Mouse (Mus musculus) ES-Bruce4 (cell line): Measurements from ENCODE around the gene Pde10a. TPM values are rescaled to one million over a fixed set of nuclear protein-coding genes. Genes with fewer than 3 reads are reported as not detected.

Experiments used
- H3K27ac ChIP-seq: 2 replicates; pipeline ENCODE4 v1.5.1; 2012; ENCODE audit warnings: low read length, inconsistent platforms; ENCODE audit not compliant: insufficient read depth
- H3K27me3 ChIP-seq: 2 replicates; pipeline ENCODE4 v1.6.1; 2012; ENCODE audit warnings: mild to moderate bottlenecking, low read length, inconsistent platforms; ENCODE audit not compliant: control insufficient read depth, poor library complexity, insufficient read depth, severe bottlenecking
- H3K36me3 ChIP-seq: 2 replicates; pipeline ENCODE4 v1.6.1; 2012; ENCODE audit warnings: inconsistent platforms, mild to moderate bottlenecking, low read length, moderate library complexity; ENCODE audit not compliant: control insufficient read depth, poor library complexity, insufficient read depth, severe bottlenecking
- H3K4me1 ChIP-seq: one replicate; pipeline ENCODE4 v1.8.1; 2011; ENCODE audit warnings: low read length; ENCODE audit not compliant: control insufficient read depth, insufficient read depth
- H3K4me3 ChIP-seq: 2 replicates; pipeline ENCODE4 v1.5.1; 2011; ENCODE audit warnings: low read depth, mild to moderate bottlenecking, low read length
- H3K9ac ChIP-seq: 2 replicates; pipeline ENCODE4 v1.6.1; 2012; ENCODE audit warnings: low read depth, mild to moderate bottlenecking, inconsistent platforms; ENCODE audit not compliant: poor library complexity, severe bottlenecking
- H3K9me3 ChIP-seq: replicated peaks from 2 replicates; pipeline ENCODE4 v1.6.1; 2012; ENCODE audit warnings: mild to moderate bottlenecking, low read length, inconsistent platforms; ENCODE audit not compliant: control insufficient read depth, poor library complexity, insufficient read depth, severe bottlenecking
- CTCF ChIP-seq: IDR thresholded peaks from one replicate; pipeline ENCODE4 v1.8.1; 2011; ENCODE audit warnings: low read depth, low read length
- EP300 ChIP-seq: IDR thresholded peaks from 2 replicates; pipeline ENCODE4 v1.6.1; 2011; ENCODE audit warnings: low read depth, low read length; ENCODE audit not compliant: insufficient read depth
- POLR2A ChIP-seq: IDR thresholded peaks from one replicate; pipeline ENCODE4 v1.8.1; 2011; ENCODE audit warnings: low read length; ENCODE audit not compliant: insufficient read depth
- polyA plus RNA-seq: library from polyadenylated mRNA; stranded (reverse); fragments of >200 nt; gene quantifications from 2 replicates; pipeline ENCODE4 v1.2.4, GENCODE M21; 2011; ENCODE audit warnings: low read depth; ENCODE audit not compliant: missing spikeins, insufficient read depth, insufficient read length

Gene Pde10a
- polyA plus RNA-seq, 1 experiment = 2.7 TPM

DNA sequence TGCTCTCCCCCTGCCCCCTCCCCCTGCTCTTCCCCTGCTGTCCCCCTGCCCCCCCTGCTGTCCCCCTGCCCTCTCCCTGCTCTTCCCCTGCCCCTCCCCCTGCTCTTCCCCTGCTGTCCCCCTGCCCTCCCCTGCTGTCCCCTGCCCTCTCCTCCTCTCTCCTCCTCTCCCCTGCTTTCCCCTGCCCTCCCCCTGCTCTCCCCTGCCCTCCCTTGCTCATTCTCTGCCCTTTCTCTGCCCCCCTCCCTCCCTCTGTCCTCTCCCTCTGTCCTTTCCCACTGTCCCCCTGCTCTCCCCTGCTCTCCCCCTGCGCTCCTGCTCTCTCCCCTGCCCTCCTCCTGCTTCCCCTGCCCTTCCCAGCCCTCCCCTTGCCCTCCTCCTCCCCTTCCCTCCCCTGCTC lies 106.5 kb downstream of the Pde10a start:
- Histone ChIP-seq H3K4me3 (no peak overlapping the region), H3K27ac (no peak overlapping the region), H3K9ac (no peak overlapping the region), H3K36me3 (no peaks in the 10 kb centered on the region), H3K4me1 (no peaks in the 10 kb centered on the region), H3K27me3 (no peaks in the 10 kb centered on the region), H3K9me3 (no peaks in the 10 kb centered on the region)
- no peak for TF ChIP-seq CTCF
- TF ChIP-seq POLR2A = no peak
- no peak for TF ChIP-seq EP300

DNA sequence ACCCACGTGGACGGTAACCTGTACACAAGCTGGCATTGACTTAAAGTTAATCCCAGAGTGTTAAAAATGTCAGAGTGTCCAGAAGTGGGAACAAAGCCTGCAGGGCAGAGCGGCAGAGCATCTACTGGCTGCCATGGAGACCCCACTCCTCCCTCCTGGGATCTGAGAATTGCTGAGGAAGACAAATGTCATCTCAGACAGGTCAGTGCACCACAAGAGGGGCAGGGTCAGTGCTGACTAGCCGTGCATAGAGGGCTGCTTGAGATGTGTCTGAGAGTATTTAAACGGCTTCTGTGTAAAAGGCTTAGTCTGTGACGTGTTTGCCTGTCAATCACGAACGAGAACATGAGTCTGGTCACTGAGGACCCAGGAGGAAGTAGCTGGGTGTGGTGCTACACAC lies 108.4 kb downstream of the Pde10a start:
- H3K9me3 ChIP-seq = no peaks in the 10 kb centered on the region
- H3K4me1 ChIP-seq = no peaks in the 10 kb centered on the region
- no peak overlapping the region for H3K9ac ChIP-seq
- TF ChIP-seq POLR2A = no peak
- no peak for TF ChIP-seq EP300
- TF ChIP-seq CTCF = no peak
- H3K27ac ChIP-seq = no peak overlapping the region
- no peak overlapping the region for H3K4me3 ChIP-seq
- H3K27me3 ChIP-seq = no peaks in the 10 kb centered on the region
- no peaks in the 10 kb centered on the region for H3K36me3 ChIP-seq

DNA sequence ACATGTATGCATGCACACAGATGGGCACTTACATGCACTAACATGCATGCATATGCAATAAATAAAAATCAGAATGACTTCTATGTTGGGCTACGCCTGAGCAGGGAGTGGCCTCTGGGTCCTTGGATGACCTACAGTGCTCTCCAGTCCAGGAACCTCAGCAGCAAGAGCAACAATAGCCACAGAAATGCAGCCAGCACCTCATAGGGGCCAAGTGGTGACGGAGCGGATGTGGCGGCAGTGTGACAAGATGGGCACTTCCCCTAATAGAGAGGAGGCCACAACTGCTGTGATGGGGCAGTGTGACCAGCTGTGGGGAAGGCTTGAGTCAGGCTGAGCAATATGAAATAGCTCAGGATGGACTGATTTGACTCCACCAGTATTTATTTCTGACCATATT lies 109.3 kb downstream of the Pde10a start:
- no peak overlapping the region for H3K9ac ChIP-seq
- H3K4me3 ChIP-seq = no peak overlapping the region
- TF ChIP-seq EP300 (no peak), POLR2A (no peak), CTCF (no peak)
- no peaks in the 10 kb centered on the region for H3K36me3 ChIP-seq
- H3K9me3 ChIP-seq = no peaks in the 10 kb centered on the region
- no peaks in the 10 kb centered on the region for H3K4me1 ChIP-seq
- no peak overlapping the region for H3K27ac ChIP-seq
- no peaks in the 10 kb centered on the region for H3K27me3 ChIP-seq

DNA sequence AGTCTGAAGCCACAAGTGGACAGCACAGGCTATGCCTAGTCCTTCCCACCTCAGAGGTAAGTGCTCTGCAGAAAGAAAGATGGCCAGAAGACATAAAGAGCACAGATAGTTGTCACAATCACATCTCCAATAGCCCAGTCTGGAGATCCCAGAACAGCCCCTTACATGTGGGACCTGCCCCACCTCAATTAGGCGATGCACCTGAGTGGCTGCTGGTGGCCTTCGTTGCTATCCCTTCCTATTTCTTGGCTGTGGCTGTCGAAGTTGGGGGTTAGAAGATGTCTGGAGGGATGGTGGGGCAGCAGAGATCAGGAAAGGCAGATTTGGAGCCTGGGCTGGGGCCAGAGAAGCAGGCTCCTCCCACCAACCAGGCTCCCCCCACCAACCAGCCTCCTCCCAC lies 111.1 kb downstream of the Pde10a start:
- H3K27ac ChIP-seq = no peak overlapping the region
- no peaks in the 10 kb centered on the region for H3K27me3 ChIP-seq
- no peak overlapping the region for H3K4me3 ChIP-seq
- H3K9me3 ChIP-seq = no peaks in the 10 kb centered on the region
- H3K9ac ChIP-seq = no peak overlapping the region
- TF ChIP-seq CTCF = no peak
- no peak for TF ChIP-seq EP300
- TF ChIP-seq POLR2A = no peak
- H3K36me3 ChIP-seq = no peaks in the 10 kb centered on the region
- H3K4me1 ChIP-seq = no peaks in the 10 kb centered on the region

DNA sequence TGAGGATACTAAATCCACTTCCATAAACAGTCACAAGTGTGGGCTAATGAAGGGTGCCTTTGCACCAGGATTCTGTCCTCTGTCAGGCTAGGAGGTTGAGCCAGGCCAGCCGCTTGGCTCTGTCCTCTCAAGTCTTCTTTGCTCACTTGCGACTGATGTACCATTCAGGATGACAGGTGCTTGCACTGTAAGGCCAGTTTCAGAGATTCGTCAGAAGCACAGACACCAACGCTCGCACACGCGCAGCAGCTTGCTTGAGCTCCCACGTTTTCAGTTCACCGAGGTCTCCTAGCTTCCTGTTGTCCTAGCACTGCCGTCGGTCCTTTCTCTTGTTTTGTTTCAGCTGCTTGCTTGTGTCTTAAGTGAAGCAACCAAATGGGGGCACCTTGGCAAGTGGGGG lies 111.5 kb downstream of the Pde10a start:
- H3K27ac ChIP-seq = no peak overlapping the region
- TF ChIP-seq EP300 (no peak), POLR2A (no peak), CTCF (no peak)
- no peaks in the 10 kb centered on the region for H3K36me3 ChIP-seq
- no peak overlapping the region for H3K9ac ChIP-seq
- no peaks in the 10 kb centered on the region for H3K9me3 ChIP-seq
- no peaks in the 10 kb centered on the region for H3K27me3 ChIP-seq
- no peaks in the 10 kb centered on the region for H3K4me1 ChIP-seq
- H3K4me3 ChIP-seq = no peak overlapping the region

DNA sequence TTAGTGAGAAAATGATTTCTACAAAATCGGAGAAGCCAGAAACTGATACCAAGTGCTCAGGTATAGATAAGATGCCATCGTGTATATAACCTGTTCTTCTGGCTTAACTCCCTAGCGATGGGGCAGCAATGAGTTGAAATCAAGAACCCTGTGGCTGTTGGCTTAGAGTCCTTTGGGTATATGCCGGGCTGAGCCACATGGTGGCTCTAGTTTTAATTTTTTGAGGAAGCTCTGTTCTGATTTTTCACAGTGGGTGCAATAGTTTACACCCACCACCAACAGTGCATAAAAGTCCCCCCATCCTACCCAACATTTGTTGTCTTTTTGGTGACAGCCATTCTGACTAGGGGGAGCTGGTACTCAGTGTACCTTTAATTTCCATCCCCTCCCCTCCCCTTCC lies 112.0 kb downstream of the Pde10a start:
- Histone ChIP-seq H3K27ac (no peak overlapping the region), H3K4me1 (no peaks in the 10 kb centered on the region), H3K9ac (no peak overlapping the region), H3K27me3 (no peaks in the 10 kb centered on the region), H3K9me3 (no peaks in the 10 kb centered on the region), H3K36me3 (no peaks in the 10 kb centered on the region), H3K4me3 (no peak overlapping the region)
- TF ChIP-seq EP300 = no peak
- no peak for TF ChIP-seq CTCF
- no peak for TF ChIP-seq POLR2A
